Mouse (Mus musculus) spleen, adult 10 weeks (tissue): Measurements from ENCODE around the gene Isoc2b. TPM values are rescaled to one million over a fixed set of nuclear protein-coding genes. Genes with fewer than 3 reads are reported as not detected.

ENCODE experiments used
- polyA plus RNA-seq: library from polyadenylated mRNA; stranded (reverse); fragments of 350-450 nt; fragmentation: Illumina TruSeq; extraction: RNeasy Lipid Tissue Mini Kit (QIAGEN cat#74804); gene quantifications from one replicate; pipeline ENCODE4 v1.2.3, GENCODE M21; 2015; ENCODE audit warnings: low replicate concordance; ENCODE audit not compliant: insufficient read depth

The Isoc2b gene
- polyA plus RNA-seq: 9.3 TPM

DNA sequence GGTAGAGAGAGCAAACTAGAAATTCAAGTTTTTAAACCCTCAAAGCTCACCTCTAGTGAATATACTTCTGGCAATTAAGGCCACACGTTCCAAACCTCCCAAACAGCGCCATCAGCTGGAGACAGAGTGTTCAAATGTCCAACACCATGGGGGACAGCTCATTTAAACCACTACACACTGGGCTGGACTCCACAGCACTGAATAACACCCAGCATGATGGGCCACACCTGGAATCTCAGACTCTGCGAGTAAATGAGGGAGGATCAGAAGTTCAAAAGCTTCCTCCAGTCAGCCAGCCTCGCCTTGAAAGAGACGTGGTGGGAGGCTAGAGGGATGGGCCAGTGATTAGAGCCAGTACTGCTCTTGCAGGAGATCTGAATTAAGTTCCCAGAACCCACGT lies at the start of gene Isoc2b:
Isoc2b (minus strand) TSS at position 126 of the 400 bp plus-strand sequence.

GRCm38 (mm10) chr7:4915007-4915665 lies 45.1 kb upstream of the Isoc2b start, which contains the start of gene Zfp628:
TSS of gene Zfp628 (plus strand) at chr7:4915217.

GRCm38 (mm10) chr7:4906466-4906950 lies 36.5 kb upstream of the Isoc2b start, which contains the start of gene Gm36210:
TSS of gene Gm36210 (minus strand) at chr7:4906516.

GRCm38 (mm10) chr7:4876753-4877221 lies 6.7 kb upstream of the Isoc2b start, which contains the start of gene Isoc2a:
TSS of gene Isoc2a (plus strand) at chr7:4877153.

DNA sequence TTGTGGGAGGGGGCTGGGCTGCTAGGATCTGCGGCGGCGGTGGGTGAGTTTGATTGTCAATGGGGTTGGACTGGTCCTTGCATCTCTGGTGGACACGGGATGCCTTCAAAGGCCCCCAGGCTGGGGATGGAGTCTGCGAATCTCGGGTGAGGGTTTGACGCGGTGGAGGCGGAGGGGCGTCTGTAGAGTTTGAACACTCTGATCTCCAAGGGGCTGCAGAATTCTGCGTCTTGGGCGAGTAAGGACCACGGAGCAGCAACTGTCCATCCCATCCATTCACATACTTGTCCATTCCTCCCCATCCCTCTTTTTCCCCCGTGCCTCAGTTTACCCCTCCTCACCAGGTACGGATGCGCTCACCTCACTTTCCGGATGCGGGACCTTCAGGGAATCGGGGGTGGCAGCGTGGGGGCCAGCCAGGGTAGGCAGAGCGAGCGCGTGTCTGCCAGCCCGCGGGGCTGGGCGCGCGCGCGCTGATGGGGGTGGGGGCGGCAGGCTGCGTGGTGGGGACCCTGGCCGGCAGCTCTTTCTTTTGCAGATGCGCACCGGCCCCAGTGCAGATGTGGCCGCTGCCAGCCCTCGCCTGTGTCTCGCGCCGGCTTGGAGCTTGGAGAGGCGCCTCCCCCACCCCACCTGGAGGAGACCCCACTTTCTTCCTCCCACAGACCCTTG lies 25.7 kb downstream of the Isoc2b start, which contains the start of gene Shisa7:
Shisa7 (minus strand) TSS at position 452 of the 672 bp plus-strand sequence.

GRCm38 (mm10) chr7:4812303-4813104 lies 57.6 kb downstream of the Isoc2b start, which contains the start of gene Ube2s:
TSS of gene Ube2s (minus strand) at chr7:4812590.

Other genes starting within 250 kb of the Isoc2b start
- 12.5 TPM for gene Tmem86b, start 238.8 kb downstream of the Isoc2b start, polyA plus RNA-seq
- 69.8 TPM for gene Ppp6r1, start 211.2 kb downstream of the Isoc2b start, polyA plus RNA-seq
- 4.8 TPM for gene Hspbp1, start 185.2 kb downstream of the Isoc2b start, polyA plus RNA-seq
- gene Brsk1, start 179.7 kb downstream of the Isoc2b start, polyA plus RNA-seq: 0.57 TPM
- 8.1 TPM for gene Tmem150b, start 145.0 kb downstream of the Isoc2b start, polyA plus RNA-seq
- gene Kmt5c, start 130.1 kb downstream of the Isoc2b start, polyA plus RNA-seq: 30.4 TPM
- gene Cox6b2, start 117.2 kb downstream of the Isoc2b start, polyA plus RNA-seq: 5.1 TPM
- not detected for gene Fam71e2, start 99.0 kb downstream of the Isoc2b start, polyA plus RNA-seq
- gene Il11, start 87.4 kb downstream of the Isoc2b start, polyA plus RNA-seq: 0.11 TPM
- not detected for gene Tmem190, start 87.3 kb downstream of the Isoc2b start, polyA plus RNA-seq
- 1.6 TPM for gene Tmem238, start 80.6 kb downstream of the Isoc2b start, polyA plus RNA-seq
- 457 TPM for gene Rpl28, start 77.4 kb downstream of the Isoc2b start, polyA plus RNA-seq
- gene Ube2s, start 57.7 kb downstream of the Isoc2b start, polyA plus RNA-seq: 78.0 TPM
- 0.07 TPM for gene Shisa7, start 25.6 kb downstream of the Isoc2b start, polyA plus RNA-seq
- gene Isoc2a, start 6.9 kb upstream of the Isoc2b start, polyA plus RNA-seq: 4.7 TPM
- gene Gm36210, start 36.3 kb upstream of the Isoc2b start, polyA plus RNA-seq: not detected
- gene Zfp628, start 45.0 kb upstream of the Isoc2b start, polyA plus RNA-seq: 1.1 TPM
- 2.1 TPM for gene Nat14, start 51.8 kb upstream of the Isoc2b start, polyA plus RNA-seq
- 1.2 TPM for gene Ssc5d, start 55.5 kb upstream of the Isoc2b start, polyA plus RNA-seq
- gene Sbk2, start 94.1 kb upstream of the Isoc2b start, polyA plus RNA-seq: 0.76 TPM
- not detected for gene Sbk3, start 100.9 kb upstream of the Isoc2b start, polyA plus RNA-seq
- gene Zfp579, start 125.9 kb upstream of the Isoc2b start, polyA plus RNA-seq: 38.0 TPM
- gene Zfp524, start 144.2 kb upstream of the Isoc2b start, polyA plus RNA-seq: 1.5 TPM
- gene Fiz1, start 144.4 kb upstream of the Isoc2b start, polyA plus RNA-seq: 22.3 TPM
- 0.32 TPM for gene Gm44973, start 145.2 kb upstream of the Isoc2b start, polyA plus RNA-seq
- gene Zfp865, start 150.1 kb upstream of the Isoc2b start, polyA plus RNA-seq: 25.1 TPM
- gene Ccdc106, start 150.3 kb upstream of the Isoc2b start, polyA plus RNA-seq: not detected
- 3.0 TPM for gene 4632433K11Rik, start 163.9 kb upstream of the Isoc2b start, polyA plus RNA-seq
- 4.7 TPM for gene Zfp784, start 168.2 kb upstream of the Isoc2b start, polyA plus RNA-seq
- gene Zfp580, start 181.3 kb upstream of the Isoc2b start, polyA plus RNA-seq: 2.7 TPM
- gene U2af2, start 191.9 kb upstream of the Isoc2b start, polyA plus RNA-seq: 149 TPM
- 42.4 TPM for gene Epn1, start 210.0 kb upstream of the Isoc2b start, polyA plus RNA-seq
- not detected for gene Rfpl4, start 246.7 kb upstream of the Isoc2b start, polyA plus RNA-seq